Mouse (Mus musculus) adrenal gland, adult 18-20 months (tissue): ENCODE results near the gene Cox7a2. TPM values are rescaled to one million over a fixed set of nuclear protein-coding genes. Genes with fewer than 3 reads are reported as not detected.

ENCODE experiments used
- DNase-seq, 2 experiments: peaks; one replicate each; pipeline ENCODE4 v3.0.0; 2021 to 2022; ENCODE audit warnings: low spot score in 2 of 2
- long read RNA-seq, 2 experiments: library from polyadenylated mRNA; stranded (forward); transcript quantifications; one replicate each; pipeline ENCODE4 v2.0.0; 2021
- total RNA-seq, 2 experiments: library from RNA; stranded (reverse); gene quantifications; 1 replicate in 1 of 2; 2 replicates in 1 of 2; pipeline ENCODE4 v1.2.3; 2021

The Cox7a2 gene
- total RNA-seq: 100 to 1,000 TPM; 332 to 555 TPM
- long read RNA-seq, experiment 1, transcript Cox7a2-201 (4 exons, 659 nt): major isoform, 177 of 188 reads
- long read RNA-seq, experiment 1, partial matches to known transcripts: 1 of 188 reads
- long read RNA-seq, experiment 1, other reads (novel, unspliced or antisense): 9 of 188 reads
- long read RNA-seq, experiment 2, transcript Cox7a2-201 (4 exons, 659 nt): major isoform, 567 of 661 reads
- long read RNA-seq, experiment 2, partial matches to known transcripts: 2 of 661 reads
- long read RNA-seq, experiment 2, other reads (novel, unspliced or antisense): 91 of 661 reads

DNA sequence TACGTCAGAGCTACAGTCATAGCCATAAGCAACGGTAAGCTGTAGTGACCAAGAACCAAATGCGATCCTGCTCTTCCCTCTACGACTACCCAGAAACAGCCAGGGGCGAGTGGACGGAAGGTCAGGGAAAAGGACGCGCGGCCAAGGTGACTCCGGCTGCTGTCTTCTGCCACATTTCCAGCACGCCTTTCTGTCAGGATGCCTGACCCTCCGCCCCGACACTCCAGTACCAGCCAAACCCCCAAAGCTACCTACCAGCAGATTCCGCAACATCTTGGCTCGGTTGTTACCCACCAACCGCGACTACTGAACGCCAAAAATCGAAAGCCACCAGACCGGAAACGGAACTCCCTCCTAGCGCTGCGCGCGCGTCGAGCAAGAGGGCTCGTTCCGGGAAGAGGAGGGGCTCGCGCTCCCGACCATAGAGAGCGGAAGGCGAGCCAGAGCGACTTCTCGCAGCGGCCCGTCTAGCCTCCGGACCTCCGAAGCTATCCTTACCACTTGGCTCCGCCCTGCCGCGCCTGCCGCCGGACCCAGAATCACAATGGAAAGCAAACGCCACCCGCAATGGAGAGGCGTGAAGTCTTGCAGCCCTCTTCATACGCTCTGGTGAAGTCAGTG, at the start of gene Cox7a2:
TSS of gene Cox7a2 (minus strand) at position 494 of the 621 bp plus-strand sequence.
- DNase-seq: peak; percentile 87 to 92

DNA sequence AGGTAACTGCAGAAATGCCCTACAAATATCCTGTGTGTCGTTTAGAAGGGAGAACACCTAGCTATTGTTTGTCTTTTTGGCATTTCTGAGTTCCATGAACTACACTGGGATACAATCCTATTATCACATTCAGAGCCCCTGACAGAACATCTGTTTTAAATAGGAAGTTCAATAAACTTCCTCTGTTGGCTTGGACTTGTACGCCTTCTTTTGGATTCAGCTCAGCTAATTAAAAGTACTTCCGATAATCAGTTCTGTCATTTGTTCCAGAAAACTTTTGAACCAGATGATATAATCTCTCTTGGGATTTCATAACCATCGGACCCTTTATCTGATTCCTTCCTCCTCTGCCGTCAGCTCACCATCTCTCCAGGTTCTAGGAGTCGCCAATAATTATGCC, 49.7 kb upstream of the Cox7a2 start:
- no peak for DNase-seq

GRCm38 (mm10) chr9:79807178-79807577, 47.5 kb upstream of the Cox7a2 start:
- no peak for DNase-seq

DNA sequence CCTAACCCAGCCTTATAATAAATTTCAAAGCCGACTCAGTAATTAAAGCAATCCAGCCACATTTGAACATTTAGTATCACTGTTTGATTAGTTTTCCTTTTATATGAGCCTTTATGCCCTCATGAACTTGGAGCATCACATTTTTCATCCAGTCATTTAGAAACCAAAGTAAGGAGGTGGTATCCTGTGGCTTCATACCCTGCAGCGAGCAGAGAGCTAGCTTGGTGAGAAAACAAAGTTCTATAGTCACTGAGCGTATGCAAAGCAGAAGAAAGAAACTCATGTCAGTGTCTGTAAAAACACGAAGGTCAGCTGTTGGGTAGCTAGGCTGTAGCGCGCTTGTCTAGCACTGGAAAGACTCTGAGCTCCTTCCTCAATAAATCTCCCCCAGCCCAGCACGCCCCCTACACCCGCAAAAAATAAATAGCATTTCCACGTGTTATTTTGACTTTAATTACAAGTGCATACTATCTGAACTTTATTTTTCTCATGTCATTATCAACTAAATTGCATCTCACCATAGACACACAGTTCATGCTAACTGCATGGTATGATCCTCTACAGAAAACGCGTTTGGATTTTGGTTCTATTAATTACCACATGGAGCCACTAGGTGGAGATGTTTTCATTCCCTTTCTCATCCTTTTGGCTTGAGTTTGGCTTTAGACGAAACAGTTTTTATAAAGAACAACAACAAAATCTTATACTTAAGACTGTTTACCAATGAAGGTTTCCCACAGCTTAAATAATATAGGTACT, 46.8 kb upstream of the Cox7a2 start:
- DNase-seq: no peak

- no peak for DNase-seq
Measured at GRCm38 (mm10) chr9:79805426-79805825, 45.7 kb upstream of the Cox7a2 start.

GRCm38 (mm10) chr9:79796461-79797135, 36.9 kb upstream of the Cox7a2 start:
- no peak for DNase-seq

DNA sequence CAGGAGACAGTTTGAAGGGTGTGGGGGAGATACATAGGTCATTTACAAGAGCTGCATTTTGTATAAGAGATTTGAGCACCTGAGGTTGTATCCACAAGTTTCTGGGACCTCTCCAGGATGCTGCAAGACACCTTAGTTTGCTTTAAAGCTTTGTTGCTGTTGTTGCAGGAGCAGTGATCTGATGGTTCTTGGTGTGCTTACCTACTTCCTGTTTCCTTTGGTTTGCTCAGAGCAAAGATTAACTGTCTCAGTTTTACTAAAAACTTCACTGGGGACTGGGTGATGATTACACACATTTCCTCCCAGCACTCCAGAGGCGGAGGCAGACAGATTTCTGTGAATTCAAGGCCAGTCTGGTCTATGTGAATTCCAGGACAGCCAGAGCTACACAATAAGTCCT, 35.4 kb upstream of the Cox7a2 start:
- no peak for DNase-seq

DNA sequence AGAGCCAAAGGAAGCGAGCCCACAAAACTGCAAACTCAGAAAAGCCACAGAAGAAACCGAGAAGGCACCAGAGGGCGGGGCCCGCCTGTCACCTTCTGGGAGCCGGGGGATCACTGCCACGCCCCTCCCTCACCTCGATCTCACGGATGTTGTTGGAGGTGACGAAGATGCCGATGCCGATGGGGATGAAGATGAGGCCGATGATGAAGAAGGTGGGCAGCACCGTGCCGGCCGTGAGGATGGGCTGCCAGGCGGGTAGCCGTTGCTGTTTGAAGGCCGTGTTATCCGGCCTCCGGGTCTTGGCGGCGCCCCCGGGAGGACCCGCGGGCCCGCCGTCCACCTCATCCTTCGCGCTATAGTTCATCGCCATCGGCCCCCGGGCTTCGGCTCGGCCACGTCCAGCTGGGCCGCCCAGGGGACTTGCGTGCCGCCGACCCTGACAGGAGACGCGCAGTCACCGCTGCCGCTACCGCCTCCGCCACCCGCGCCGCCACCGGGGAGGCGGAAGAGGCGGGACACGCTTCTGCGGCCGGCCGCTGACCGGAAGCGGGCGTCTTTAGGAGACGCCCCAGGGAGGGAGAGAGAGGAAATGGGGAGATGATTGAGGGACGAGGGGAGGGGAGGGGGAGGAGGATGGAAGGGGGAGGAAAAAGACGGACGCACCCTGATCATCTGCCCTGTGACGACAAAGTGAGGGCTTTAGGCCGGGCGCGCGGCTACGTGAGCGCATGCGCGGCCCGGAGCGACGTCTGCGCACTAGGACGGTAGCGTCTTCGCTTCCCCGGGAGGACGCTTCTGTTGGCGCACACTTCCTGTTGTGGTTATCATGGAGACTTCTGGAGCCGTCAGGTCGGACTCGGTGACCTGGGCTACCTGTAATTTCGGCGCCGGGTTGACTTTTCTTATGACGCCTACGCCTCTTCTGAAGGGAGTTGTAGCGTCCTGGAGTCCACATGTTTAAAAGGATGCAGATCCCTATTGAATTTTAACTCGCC, 33.5 kb upstream of the Cox7a2 start, which contains the start of gene Tmem30a:
TSS of gene Tmem30a (minus strand) at position 667 of the 995 bp plus-strand sequence.
- DNase-seq: peak; percentile 91 to 93

- no peak for DNase-seq
Measured at GRCm38 (mm10) chr9:79785794-79786085, 26.1 kb upstream of the Cox7a2 start.

- no peak for DNase-seq
Measured at GRCm38 (mm10) chr9:79784934-79785793, 25.5 kb upstream of the Cox7a2 start.

- DNase-seq: no peak
Measured at GRCm38 (mm10) chr9:79784439-79784838, 24.8 kb upstream of the Cox7a2 start.

GRCm38 (mm10) chr9:79779354-79779753, 19.7 kb upstream of the Cox7a2 start:
- DNase-seq: no peak

- DNase-seq: no peak
Measured at GRCm38 (mm10) chr9:79766991-79767545, 7.4 kb upstream of the Cox7a2 start.

DNA sequence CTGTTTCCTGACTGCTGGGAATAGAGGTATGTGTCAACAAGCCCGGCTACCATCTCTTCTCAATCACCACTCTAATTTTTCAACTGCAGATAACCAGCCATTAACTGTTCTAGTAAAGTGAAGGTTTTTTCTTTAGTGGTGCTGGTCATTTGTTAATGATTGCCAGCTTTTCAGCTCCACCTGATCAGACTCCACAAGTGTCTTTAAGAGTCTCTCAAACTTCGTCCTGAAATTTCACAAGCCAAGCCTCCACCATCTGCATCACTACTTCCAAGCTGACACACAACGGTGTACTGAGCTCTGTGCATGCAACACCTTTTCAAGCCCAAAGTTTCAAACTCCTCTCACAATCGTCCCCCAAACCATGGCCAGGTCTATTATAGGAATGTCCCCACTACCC, 5.7 kb upstream of the Cox7a2 start:
- DNase-seq: no peak

- no peak for DNase-seq
Measured at GRCm38 (mm10) chr9:79762519-79762918, 2.8 kb upstream of the Cox7a2 start.

- DNase-seq: no peak
Measured at GRCm38 (mm10) chr9:79760076-79760475, 398 bp upstream of the Cox7a2 start.

DNA sequence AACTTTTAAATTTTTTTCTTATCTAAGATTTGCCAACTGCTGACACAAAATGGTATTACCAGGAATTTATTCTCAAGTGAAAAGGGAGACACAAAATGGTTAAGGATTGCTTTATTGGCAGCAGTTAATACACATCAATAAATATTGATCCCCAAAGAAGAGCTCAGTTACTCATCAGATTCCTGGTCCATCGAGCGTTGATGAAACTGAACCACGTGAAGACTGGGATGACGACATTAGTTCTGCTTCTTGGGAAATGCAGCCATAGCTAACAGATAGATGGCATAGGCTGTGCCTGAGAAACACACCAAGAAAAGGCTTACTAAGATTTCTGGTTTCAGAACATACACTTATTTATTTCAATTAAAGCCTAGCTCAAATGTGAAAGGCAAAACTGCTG, 4.4 kb downstream of the Cox7a2 start:
- DNase-seq: no peak

- no peak for DNase-seq
Measured at GRCm38 (mm10) chr9:79751846-79752245, 7.8 kb downstream of the Cox7a2 start.

DNA sequence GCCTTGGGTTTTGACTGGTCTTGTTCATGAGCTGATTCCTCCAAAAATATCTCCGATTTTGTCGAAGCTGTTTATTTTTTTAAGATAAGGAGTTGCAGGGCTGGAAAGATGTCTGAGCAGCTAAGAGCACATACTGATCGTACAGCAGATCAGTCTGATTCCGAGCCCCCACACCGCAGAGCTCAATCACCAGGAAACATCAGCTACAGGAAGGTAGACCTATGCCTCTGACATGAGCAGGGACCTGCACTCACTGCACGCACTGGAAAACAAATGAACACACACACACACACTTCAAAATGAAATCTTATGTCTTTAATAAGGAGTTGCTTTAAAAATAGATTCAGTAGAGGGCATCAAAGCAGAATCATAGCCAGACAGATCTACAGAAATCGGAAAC, 9.0 kb downstream of the Cox7a2 start:
- DNase-seq: no peak
